Mouse (Mus musculus) spleen, adult 2 months (tissue): ENCODE results near the gene Exoc3l.

ENCODE experiments used
- CTCF ChIP-seq: fragments of 200-500 bp; IDR thresholded peaks from 2 replicates; pipeline ENCODE4 v1.5.1; 2011; ENCODE audit warnings: mild to moderate bottlenecking, inconsistent platforms; ENCODE audit not compliant: insufficient read depth, insufficient read length, insufficient replicate concordance; ENCODE audit errors: extremely low read depth
- POLR2A ChIP-seq: fragments of 200-500 bp; IDR thresholded peaks from 2 replicates; pipeline ENCODE4 v1.6.1; 2011; ENCODE audit warnings: low read depth, low read length, inconsistent platforms

GRCm38 (mm10) chr8:105265128-105265527 is 30.8 kb downstream of the Exoc3l start:
- no peak for TF ChIP-seq POLR2A
- no peak for TF ChIP-seq CTCF
